In the genomic region with DNA sequence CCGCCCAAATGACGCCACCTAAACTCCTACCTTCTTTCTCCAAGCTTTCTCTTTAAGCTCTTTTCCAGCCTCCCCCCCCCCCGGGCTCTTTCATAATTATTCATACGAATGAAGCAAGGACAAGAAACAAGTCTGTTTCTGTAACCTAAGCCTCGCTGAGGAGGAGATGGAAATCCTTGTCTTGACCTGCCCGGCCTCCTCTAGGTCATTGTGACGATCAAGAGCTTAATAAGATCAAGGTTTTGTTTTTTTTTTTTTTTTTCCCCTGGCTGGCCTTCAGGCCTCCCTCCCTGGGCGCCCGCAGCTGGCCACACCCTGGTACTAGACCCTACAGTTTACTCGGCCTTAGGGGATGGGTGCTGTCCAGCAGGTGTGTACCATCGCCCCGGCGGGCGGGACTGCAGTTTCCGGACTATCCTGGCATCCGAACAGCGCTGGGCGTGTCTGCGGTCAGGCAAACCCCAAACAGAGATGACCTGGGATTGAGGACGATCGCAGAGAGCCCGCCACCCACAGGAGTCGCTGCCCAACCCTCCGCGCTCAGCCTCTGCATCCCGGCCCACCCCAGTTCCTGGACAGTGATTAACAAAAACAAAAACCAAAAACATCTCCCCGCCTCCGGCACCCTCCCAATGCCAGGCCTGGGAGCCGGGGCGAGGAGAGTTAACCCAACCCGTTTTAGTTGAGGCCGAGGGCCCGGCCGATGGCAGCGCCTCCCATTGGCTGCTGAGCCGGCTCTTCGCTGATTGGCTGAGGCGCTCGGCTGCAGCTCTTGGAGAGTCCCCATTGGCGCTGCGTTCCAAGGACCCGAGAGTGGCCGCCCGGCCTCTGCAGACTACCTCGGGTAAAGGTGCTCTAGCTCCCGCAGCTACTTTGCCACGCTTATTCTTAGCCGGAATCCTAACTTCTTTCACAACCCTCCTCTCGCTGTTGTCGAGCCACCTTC, we compare ENCODE assay signal across 8 mouse cellular contexts. TPM values are rescaled to one million over a fixed set of nuclear protein-coding genes. Genes with fewer than 3 reads are reported as not detected.
DNase-seq lines count a peak whose midpoint lies in the region; ATAC-seq and TF ChIP-seq lines count a peak whose summit lies in the region.

Slc25a35 (plus strand) TSS at position 795 of the 946 bp plus-strand sequence.

- no peaks in the 10 kb centered on the region for H3K36me3 ChIP-seq in C2C12 (ENCODE audit: control insufficient read depth, insufficient read depth)
- H3K36me3 ChIP-seq in erythroblast, embryonic 14.5 days (ENCODE audit: control insufficient read depth) = no peaks in the 10 kb centered on the region
- H3K36me3 ChIP-seq in heart, embryonic 11.5 days (ENCODE audit: control insufficient read depth, insufficient read depth, low read length) = no peaks in the 10 kb centered on the region
- H3K36me3 ChIP-seq in kidney, embryonic 16.5 days (ENCODE audit: insufficient read depth, low read length) = no peaks in the 10 kb centered on the region
- H3K36me3 ChIP-seq in liver, adult 2 months (ENCODE audit: control insufficient read depth, insufficient read depth, low read length) = no peaks in the 10 kb centered on the region
- no peaks in the 10 kb centered on the region for H3K36me3 ChIP-seq in myocyte (ENCODE audit: control insufficient read depth, insufficient read depth)
- no peaks in the 10 kb centered on the region for H3K36me3 ChIP-seq in splenic B cell, adult 2 months (ENCODE audit: control insufficient read depth, insufficient read depth, low read length, poor library complexity, severe bottlenecking)

- peak within 1 kb of the TSS; percentile 70 for H3K9ac ChIP-seq in heart, embryonic 11.5 days (ENCODE audit: low read depth, low read length)
- H3K9ac ChIP-seq in kidney, embryonic 16.5 days (replicated peaks; ENCODE audit: low read length) = peak within 1 kb of the TSS; percentile 64
- peak within 1 kb of the TSS; percentile 40; the same call in 1 of the 2 replicates for H3K9ac ChIP-seq in liver, adult 2 months (ENCODE audit: low read depth, low read length)

- peak within 1 kb of the TSS; percentile 97 for H3K4me2 ChIP-seq in heart, embryonic 11.5 days
- peak within 1 kb of the TSS; percentile 92 for H3K4me2 ChIP-seq in kidney, embryonic 16.5 days (replicated peaks; ENCODE audit: low read depth, low read length)
- peak within 1 kb of the TSS; percentile 83 for H3K4me2 ChIP-seq in myocyte (ENCODE audit: low read depth)

- H3K79me3 ChIP-seq in C2C12 (ENCODE audit: low read depth) = no peaks in the 10 kb centered on the region

- H3K9me3 ChIP-seq in erythroblast, embryonic 14.5 days (ENCODE audit: control insufficient read depth, low read length) = no peaks in the 10 kb centered on the region
- no peaks in the 10 kb centered on the region for H3K9me3 ChIP-seq in heart, embryonic 11.5 days (replicated peaks; ENCODE audit: control insufficient read depth, low read length)
- H3K9me3 ChIP-seq in kidney, embryonic 16.5 days (ENCODE audit: low read length) = no peaks in the 10 kb centered on the region

- TF ChIP-seq POLR2A in brain, embryonic 14.5 days (IDR thresholded peaks at IDR 0.05; ENCODE audit: borderline replicate concordance, extremely low read depth, insufficient read depth, insufficient read length, poor library complexity, severe bottlenecking) = peak; percentile 30; the same call in 1 of the 2 replicates
- no peak for TF ChIP-seq POLR2A in liver, adult 2 months (IDR thresholded peaks at IDR 0.05; ENCODE audit: extremely low read depth, insufficient read depth, low read length)
- peak; percentile 35 for TF ChIP-seq POLR2A in myocyte (IDR thresholded peaks at IDR 0.05; ENCODE audit: insufficient read length, low read depth)

- peak within 1 kb of the TSS; percentile 25 for H3K4me3 ChIP-seq in C2C12 (ENCODE audit: insufficient read depth, poor library complexity, severe bottlenecking)
- peak within 1 kb of the TSS; percentile 82 for H3K4me3 ChIP-seq in erythroblast, embryonic 14.5 days (replicated peaks)
- peak within 1 kb of the TSS; percentile 64 for H3K4me3 ChIP-seq in heart, embryonic 11.5 days (ENCODE audit: low read depth, low read length)
- peak within 1 kb of the TSS; percentile 63 for H3K4me3 ChIP-seq in kidney, embryonic 16.5 days (ENCODE audit: low read length)
- peak within 1 kb of the TSS; percentile 76 for H3K4me3 ChIP-seq in liver, adult 2 months (ENCODE audit: insufficient read depth, low read depth, low read length)
- H3K4me3 ChIP-seq in myocyte = peak within 1 kb of the TSS; percentile 31

- WGBS in heart, embryonic 11.5 days (ENCODE audit: insufficient replicate concordance) = under 1% methylated on average over 50 of the region's 50 CpGs
- WGBS in kidney, embryonic 16.5 days = under 1% methylated on average over 50 of the region's 50 CpGs
- WGBS in liver, adult 2 months = 2% methylated on average over 50 of the region's 50 CpGs

- DNase-seq in brain, embryonic 14.5 days (ENCODE audit: low read depth) = peak; percentile 95
- peak; percentile 80 for DNase-seq in liver, adult 2 months (ENCODE audit: extremely low read depth, low read depth, low spot score)
- peak; percentile 87 for DNase-seq in splenic B cell, adult 2 months (ENCODE audit: low read depth, low spot score)

- peak; percentile 91 for ATAC-seq in heart, embryonic 11.5 days (replicated peaks; ENCODE audit: insufficient number of reproducible peaks, low FRiP score, low TSS enrichment)
- ATAC-seq in kidney, embryonic 16.5 days (ENCODE audit: low FRiP score, low TSS enrichment) = peak; percentile 96

- H3K4me1 ChIP-seq in erythroblast, embryonic 14.5 days (ENCODE audit: control insufficient read depth) = peaks cover 44% of the 10 kb centered on the region
- H3K4me1 ChIP-seq in heart, embryonic 11.5 days (ENCODE audit: control insufficient read depth, insufficient read depth, low read length) = peaks cover 11% of the 10 kb centered on the region
- peaks cover 10% of the 10 kb centered on the region for H3K4me1 ChIP-seq in kidney, embryonic 16.5 days (ENCODE audit: insufficient read depth, low read length)
- peaks cover 2% of the 10 kb centered on the region; the same call in 1 of the 2 replicates for H3K4me1 ChIP-seq in liver, adult 2 months (ENCODE audit: control insufficient read depth, insufficient read depth, low read length)

- no peak for TF ChIP-seq CTCF in C2C12 (IDR thresholded peaks at IDR 0.05; ENCODE audit: control insufficient read depth, insufficient read depth, insufficient read length)
- TF ChIP-seq CTCF in brain, embryonic 14.5 days (IDR thresholded peaks at IDR 0.05; ENCODE audit: borderline replicate concordance, extremely low read depth, insufficient read depth, insufficient read length) = no peak
- no peak for TF ChIP-seq CTCF in liver, adult 2 months (IDR thresholded peaks at IDR 0.05; ENCODE audit: low read depth, low read length)

- H3ac ChIP-seq in C2C12 (ENCODE audit: control insufficient read depth, insufficient read length, low read depth) (peak within 1 kb of the TSS; percentile 4), myocyte (ENCODE audit: control insufficient read depth, insufficient read length) (no peak within 1 kb of the TSS)

- H3K27me3 ChIP-seq in C2C12 (ENCODE audit: control insufficient read depth, insufficient read depth, insufficient read length) (no peaks in the 10 kb centered on the region), myocyte (ENCODE audit: control insufficient read depth, insufficient read depth, insufficient read length) (no peaks in the 10 kb centered on the region)
- H3K27me3 ChIP-seq in erythroblast, embryonic 14.5 days (ENCODE audit: control insufficient read depth) = no peaks in the 10 kb centered on the region
- H3K27me3 ChIP-seq in heart, embryonic 11.5 days (ENCODE audit: control insufficient read depth, insufficient read depth, low read length) = 0 out of 2 replicates have a peak, but pooled peaks cover 2% of the 10 kb centered on the region
- no peaks in the 10 kb centered on the region for H3K27me3 ChIP-seq in kidney, embryonic 16.5 days (ENCODE audit: insufficient read depth, low read length)
- H3K27me3 ChIP-seq in liver, adult 2 months (ENCODE audit: control insufficient read depth, insufficient read depth, low read length) = no peaks in the 10 kb centered on the region
- H3K27me3 ChIP-seq in splenic B cell, adult 2 months (ENCODE audit: control insufficient read depth, insufficient read depth, low read length, poor library complexity, severe bottlenecking) = no peaks in the 10 kb centered on the region

- no peak within 1 kb of the TSS for H3K27ac ChIP-seq in heart, embryonic 11.5 days (ENCODE audit: low read depth, low read length)
- H3K27ac ChIP-seq in kidney, embryonic 16.5 days (ENCODE audit: low read length) = peak within 1 kb of the TSS; percentile 15; the same call in 1 of the 2 replicates
- no peak within 1 kb of the TSS for H3K27ac ChIP-seq in liver, adult 2 months (replicated peaks; ENCODE audit: insufficient read depth, low read depth, low read length)

- H3K79me2 ChIP-seq in C2C12 (ENCODE audit: control insufficient read depth, insufficient read depth) (no peaks in the 10 kb centered on the region), myocyte (ENCODE audit: control insufficient read depth, insufficient read depth) (no peaks in the 10 kb centered on the region)
- H3K79me2 ChIP-seq in liver, adult 2 months (ENCODE audit: control insufficient read depth, insufficient read depth, low read length) = no peaks in the 10 kb centered on the region

TF ChIP-seq in C2C12, 6 proteins besides CTCF, POLR2A, EP300 and RAD21:
- TF ChIP-seq CEBPB (IDR thresholded peaks at IDR 0.05; ENCODE audit: low read depth) (no peak), MAX (IDR thresholded peaks at IDR 0.05) (peak; percentile 9)

TF ChIP-seq in myocyte, 11 proteins besides CTCF, POLR2A, EP300 and RAD21 (continues in another document):
- peak in 2 of 3 experiments; percentile 19 to 75 for TF ChIP-seq MYOD1 (IDR thresholded peaks at IDR 0.05; ENCODE audit: control insufficient read depth in 1 of 3, insufficient read length in 2 of 3, low read depth in 2 of 3)
- TF ChIP-seq TCF12 (IDR thresholded peaks at IDR 0.05; ENCODE audit: insufficient read depth, poor library complexity, severe bottlenecking) = no peak
- no peak for TF ChIP-seq USF1 (IDR thresholded peaks at IDR 0.05; ENCODE audit: low read depth)
- TF ChIP-seq E2F4 (IDR thresholded peaks at IDR 0.05; ENCODE audit: insufficient read depth) = no peak
- TF ChIP-seq REST (IDR thresholded peaks at IDR 0.05; ENCODE audit: insufficient read depth, insufficient read length) = peak; percentile 25
- TF ChIP-seq MYOG (IDR thresholded peaks at IDR 0.05; ENCODE audit: control insufficient read depth in 1 of 3, insufficient read depth in 1 of 3, insufficient read length in 2 of 3, low read depth in 2 of 3) = peak in 2 of 3 experiments; percentile 21 to 71
- TF ChIP-seq CEBPB (IDR thresholded peaks at IDR 0.05; ENCODE audit: insufficient read depth, poor library complexity, severe bottlenecking) = no peak

RNA-seq across cellular contexts. Expression of gene Slc25a35, which starts in this region (rescaled TPM):
- polyA plus RNA-seq in C2C12 (2012; fragmentation: generic; extraction: Trizol) (0.88 TPM), myocyte (2012; fragmentation: generic; extraction: Trizol) (2.3 TPM)
- 3.0 and 4.6 TPM in 2 replicates for polyA plus RNA-seq in brain, embryonic 14.5 days (2012; rRNA removed)
- polyA plus RNA-seq in erythroblast, embryonic 14.5 days (2012) = not detected in 2 replicates
- 1.5 and 1.6 TPM in 2 replicates for polyA plus RNA-seq in heart, embryonic 11.5 days (2014; fragmentation: Nextera tagmentation; extraction: Ambion mirVana)
- 7.6 and 7.9 TPM in 2 replicates for polyA plus RNA-seq in kidney, embryonic 16.5 days (2015; fragmentation: Nextera tagmentation; extraction: Ambion mirVana)
- 0.28 and 0.81 TPM in 2 replicates for total RNA-seq in liver, adult 2 months (2014; rRNA removed)
- polyA plus RNA-seq in liver, adult 2 months (2012; rRNA removed) = 2.4 and 2.5 TPM in 2 replicates

Comparison
In these comparisons a context has a peak if more than half of its experiments do, and no peak if none do; other contexts are left out.
1. H3K4me3 ChIP-seq: peak in every context shown above with its lines; median percentile 82 in erythroblast, embryonic 14.5 days; 76 in liver, adult 2 months; 64 in heart, embryonic 11.5 days; 63 in kidney, embryonic 16.5 days; 31 in myocyte; 25 in C2C12.